Mouse (Mus musculus): ENCODE data around the gene Brap. TPM values are rescaled to one million over a fixed set of nuclear protein-coding genes. Genes with fewer than 3 reads are reported as not detected.
"Not testable (repeated sequence)": the region's sequence is repeated elsewhere in the genome, so short reads cannot be mapped to it uniquely, and the experiment has no call there.

The Brap gene
- polyA plus RNA-seq (2016; fragmentation: Nextera tagmentation; extraction: Ambion mirVana): 38.8 and 45.7 TPM in 2 replicates

GRCm38 (mm10) chr5:121660059-121660896 lies at the start of gene Brap, which contains the start of gene Acad10:
TSS of gene Brap (plus strand) at chr5:121660563.
TSS of gene Acad10 (minus strand) at chr5:121660514.
- Histone ChIP-seq H3K9me3 (replicated peaks) (no peaks in the 10 kb centered on the region), H3K27ac (peak within 1 kb of the TSS; percentile 89), H3K4me3 (peak within 1 kb of the TSS; percentile 89), H3K4me1 (peaks cover 28% of the 10 kb centered on the region), H3K27me3 (ENCODE audit: low read depth, poor library complexity, severe bottlenecking) (no peaks in the 10 kb centered on the region), H3K36me3 (peaks cover 33% of the 10 kb centered on the region)
- DNase-seq (ENCODE audit: low spot score): peak; percentile 97
- 2% methylated on average over 63 of the region's 85 CpGs for WGBS

- Histone ChIP-seq H3K9me3 (replicated peaks) (no peaks in the 10 kb centered on the region), H3K27me3 (ENCODE audit: low read depth, poor library complexity, severe bottlenecking) (no peaks in the 10 kb centered on the region), H3K27ac (no peak overlapping the region), H3K4me1 (no peaks in the 10 kb centered on the region), H3K4me3 (no peak overlapping the region), H3K36me3 (no peaks in the 10 kb centered on the region)
- DNase-seq (ENCODE audit: low spot score): no peak
- WGBS: 91% methylated on average over 6 of the region's 6 CpGs
Measured at GRCm38 (mm10) chr5:121612036-121612435, 48.3 kb upstream of the Brap start.

DNA sequence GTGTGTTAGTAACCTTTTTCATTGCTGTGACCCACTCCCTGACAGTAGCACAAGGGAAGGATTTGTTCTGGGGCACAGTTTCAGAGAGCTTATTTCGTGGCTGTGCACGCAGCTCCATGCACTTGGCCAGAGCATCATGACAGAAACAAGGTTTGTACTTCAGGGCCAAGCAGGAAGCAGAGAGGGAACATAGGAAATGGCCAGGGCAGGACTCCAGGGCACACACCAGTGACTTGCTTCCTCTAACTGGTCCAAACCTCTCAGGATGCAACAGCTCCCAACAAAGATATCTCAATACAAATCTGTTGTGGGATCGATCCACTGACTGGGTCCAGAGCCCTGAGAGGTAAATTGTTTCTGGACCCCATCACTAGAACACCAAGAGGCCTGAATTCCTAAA lies 45.4 kb upstream of the Brap start:
- not testable (repeated sequence) for H3K27ac ChIP-seq; H3K4me3 ChIP-seq; H3K27me3 ChIP-seq (ENCODE audit: low read depth, poor library complexity, severe bottlenecking); H3K36me3 ChIP-seq; H3K9me3 ChIP-seq (replicated peaks); DNase-seq (ENCODE audit: low spot score)
- 89% methylated on average over 3 of the region's 3 CpGs for WGBS
- peaks cover 12% of the 10 kb centered on the region for H3K4me1 ChIP-seq

GRCm38 (mm10) chr5:121618592-121619513 lies 41.5 kb upstream of the Brap start, which contains the start of gene Acad12:
TSS of gene Acad12 (minus strand) at chr5:121618938.
- 1% methylated on average over 58 of the region's 58 CpGs for WGBS
- peak; percentile 97 for DNase-seq (ENCODE audit: low spot score)
- H3K27me3 ChIP-seq (ENCODE audit: low read depth, poor library complexity, severe bottlenecking): no peaks in the 10 kb centered on the region
- peak within 1 kb of the TSS; percentile 68 for H3K4me3 ChIP-seq
- H3K36me3 ChIP-seq: 0 out of 2 replicates have a peak, but pooled peaks cover 8% of the 10 kb centered on the region
- no peaks in the 10 kb centered on the region for H3K9me3 ChIP-seq (replicated peaks)
- peak within 1 kb of the TSS; percentile 88 for H3K27ac ChIP-seq
- H3K4me1 ChIP-seq: peaks cover 13% of the 10 kb centered on the region

- H3K9me3 ChIP-seq (replicated peaks): no peaks in the 10 kb centered on the region
Measured at GRCm38 (mm10) chr5:121621102-121621501, 39.3 kb upstream of the Brap start.

DNA sequence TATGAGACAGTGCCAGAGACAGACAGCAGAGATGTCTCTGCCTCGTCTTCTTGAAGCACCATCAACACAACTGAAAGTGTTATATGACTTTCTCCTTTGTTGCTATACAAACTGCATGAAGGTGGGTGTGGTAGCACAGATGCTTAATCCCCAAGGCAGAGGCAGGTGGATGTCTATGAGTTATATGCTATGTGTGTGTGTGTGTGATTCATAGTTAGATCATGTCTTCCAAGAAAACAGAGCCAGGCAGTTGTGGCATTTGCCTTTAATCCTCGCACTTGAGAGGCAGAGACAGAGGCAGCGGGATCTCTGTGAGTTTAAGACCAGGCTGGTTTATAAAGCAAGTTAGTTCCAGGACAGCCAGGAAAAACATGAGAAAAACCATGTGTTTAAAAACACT lies 37.1 kb upstream of the Brap start:
- Histone ChIP-seq H3K36me3 (0 out of 2 replicates have a peak, but pooled peaks cover 8% of the 10 kb centered on the region), H3K9me3 (replicated peaks) (no peaks in the 10 kb centered on the region), H3K4me3 (no peak overlapping the region), H3K27ac (no peak overlapping the region), H3K27me3 (ENCODE audit: low read depth, poor library complexity, severe bottlenecking) (no peaks in the 10 kb centered on the region), H3K4me1 (peaks cover 8% of the 10 kb centered on the region)
- WGBS: 92% methylated on average over 3 of the region's 3 CpGs
- DNase-seq (ENCODE audit: low spot score): no peak

More at GRCm38 (mm10) chr5:121621102-121621501, 39.3 kb upstream of the Brap start:
- no peak overlapping the region for H3K27ac ChIP-seq
- H3K36me3 ChIP-seq: 0 out of 2 replicates have a peak, but pooled peaks cover 8% of the 10 kb centered on the region
- WGBS: 97% methylated on average over 5 of the region's 5 CpGs
- H3K4me3 ChIP-seq: no peak overlapping the region
- H3K27me3 ChIP-seq (ENCODE audit: low read depth, poor library complexity, severe bottlenecking): no peaks in the 10 kb centered on the region
- DNase-seq (ENCODE audit: low spot score): no peak
- H3K4me1 ChIP-seq: peaks cover 13% of the 10 kb centered on the region

GRCm38 (mm10) chr5:121627871-121628270 lies 32.5 kb upstream of the Brap start:
- Histone ChIP-seq H3K9me3 (replicated peaks) (no peaks in the 10 kb centered on the region), H3K27ac (no peak overlapping the region), H3K36me3 (0 out of 2 replicates have a peak, but pooled peaks cover 2% of the 10 kb centered on the region), H3K27me3 (ENCODE audit: low read depth, poor library complexity, severe bottlenecking) (no peaks in the 10 kb centered on the region), H3K4me1 (0 out of 2 replicates have a peak, but pooled peaks cover 3% of the 10 kb centered on the region), H3K4me3 (no peak overlapping the region)
- WGBS: 0% methylated on average over 1 of the region's 1 CpGs
- DNase-seq (ENCODE audit: low spot score): peak; percentile 79

- H3K27ac ChIP-seq; H3K4me1 ChIP-seq; H3K9me3 ChIP-seq (replicated peaks); H3K4me3 ChIP-seq; DNase-seq (ENCODE audit: low spot score); H3K36me3 ChIP-seq; H3K27me3 ChIP-seq (ENCODE audit: low read depth, poor library complexity, severe bottlenecking): not testable (repeated sequence)
- WGBS: 59% methylated on average over 9 of the region's 9 CpGs
Measured at GRCm38 (mm10) chr5:121631106-121631647, 29.2 kb upstream of the Brap start.

DNA sequence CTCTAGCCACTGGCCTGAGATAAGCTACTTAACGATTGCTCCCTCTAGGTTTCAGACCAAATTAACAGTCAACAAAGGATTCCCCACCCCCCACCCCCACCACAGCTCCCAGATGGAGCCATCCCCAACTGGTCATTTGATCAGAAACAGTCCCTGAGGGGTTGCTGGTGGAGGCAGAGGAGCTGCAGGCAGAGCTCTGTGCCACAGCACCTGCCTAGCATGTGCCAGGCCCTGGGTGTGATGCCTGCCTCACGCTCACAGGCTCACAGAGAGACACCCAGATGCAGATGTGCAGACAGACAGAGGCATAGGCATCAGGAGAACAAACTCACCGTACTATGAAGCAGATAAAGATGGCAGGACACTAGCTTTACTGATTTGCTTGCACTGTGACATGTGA lies 27.6 kb upstream of the Brap start:
- H3K27me3 ChIP-seq (ENCODE audit: low read depth, poor library complexity, severe bottlenecking): no peaks in the 10 kb centered on the region
- WGBS: 45% methylated on average over 3 of the region's 3 CpGs
- H3K27ac ChIP-seq: no peak overlapping the region
- no peaks in the 10 kb centered on the region for H3K36me3 ChIP-seq
- H3K4me3 ChIP-seq: no peak overlapping the region
- DNase-seq (ENCODE audit: low spot score): no peak
- H3K4me1 ChIP-seq: 0 out of 2 replicates have a peak, but pooled peaks cover 3% of the 10 kb centered on the region
- H3K9me3 ChIP-seq (replicated peaks): no peaks in the 10 kb centered on the region

DNA sequence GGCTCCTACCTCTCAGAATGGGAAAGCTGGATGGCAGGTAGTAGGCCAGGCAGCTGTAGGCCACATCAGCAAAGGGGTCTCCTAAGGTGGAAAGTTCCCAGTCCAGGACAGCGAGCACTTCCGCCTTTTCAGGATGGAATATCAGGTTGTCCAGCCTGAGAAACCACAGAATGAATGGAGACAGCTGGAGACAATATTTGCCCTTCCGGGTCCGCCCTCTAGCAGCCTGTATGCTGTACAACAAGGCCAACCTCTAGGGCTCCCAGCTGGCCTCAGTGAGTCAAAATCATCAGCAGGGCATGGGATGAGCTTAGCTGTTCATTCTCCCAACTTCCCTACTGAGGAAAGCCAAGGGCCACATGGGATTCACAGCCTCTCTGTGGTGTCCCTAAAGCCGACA lies 25.7 kb upstream of the Brap start:
- no peaks in the 10 kb centered on the region for H3K36me3 ChIP-seq
- no peak overlapping the region for H3K4me3 ChIP-seq
- H3K27me3 ChIP-seq (ENCODE audit: low read depth, poor library complexity, severe bottlenecking): no peaks in the 10 kb centered on the region
- 0 out of 2 replicates have a peak, but pooled peaks cover 3% of the 10 kb centered on the region for H3K4me1 ChIP-seq
- no peaks in the 10 kb centered on the region for H3K9me3 ChIP-seq (replicated peaks)
- no peak overlapping the region for H3K27ac ChIP-seq
- no peak for DNase-seq (ENCODE audit: low spot score)
- WGBS: 89% methylated on average over 5 of the region's 5 CpGs

DNA sequence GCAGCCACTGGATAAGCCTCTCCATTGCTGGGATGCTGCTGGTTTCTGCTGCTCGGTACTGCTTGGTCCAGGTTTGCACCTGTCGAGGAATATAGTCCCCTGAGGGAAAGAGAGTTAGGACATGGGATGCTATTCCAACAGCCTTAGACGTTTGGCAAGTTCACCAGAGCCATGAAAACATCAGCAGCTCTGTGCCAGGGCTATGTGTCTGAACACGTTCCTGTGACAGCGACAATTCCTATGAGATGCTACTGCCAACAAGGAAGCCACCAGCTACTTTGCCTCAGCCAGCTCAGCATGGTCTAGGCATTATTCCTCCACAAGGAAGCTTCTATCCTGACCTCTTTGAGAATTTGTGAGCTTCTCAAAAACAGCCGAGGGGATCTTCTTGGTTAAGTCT lies 23.1 kb upstream of the Brap start:
- 0 out of 2 replicates have a peak, but pooled peaks cover 3% of the 10 kb centered on the region for H3K4me1 ChIP-seq
- H3K4me3 ChIP-seq: no peak overlapping the region
- H3K36me3 ChIP-seq: no peaks in the 10 kb centered on the region; the same call in 1 of the 2 replicates
- H3K27ac ChIP-seq: no peak overlapping the region
- 82% methylated on average over 6 of the region's 6 CpGs for WGBS
- H3K27me3 ChIP-seq (ENCODE audit: low read depth, poor library complexity, severe bottlenecking): no peaks in the 10 kb centered on the region
- H3K9me3 ChIP-seq (replicated peaks): no peaks in the 10 kb centered on the region
- no peak for DNase-seq (ENCODE audit: low spot score)

DNA sequence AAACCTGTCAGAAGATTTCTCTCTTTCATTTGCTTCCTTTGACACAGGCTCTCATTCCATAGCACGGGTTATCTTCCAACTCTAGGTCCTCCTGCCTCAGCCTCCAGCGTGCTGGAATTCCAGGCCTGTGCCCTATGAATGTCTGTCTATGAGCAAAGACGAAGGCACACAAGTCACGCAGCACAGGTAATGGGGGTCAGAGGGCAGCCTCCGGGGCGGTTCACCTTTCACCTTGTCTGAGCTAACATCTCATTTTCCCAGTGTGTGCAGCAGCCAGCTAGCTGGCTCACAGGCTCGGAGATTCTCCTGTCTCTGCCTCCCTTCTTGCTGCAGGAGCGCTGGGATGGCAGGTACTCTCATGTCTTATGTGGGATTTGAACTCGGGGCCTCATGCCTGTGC lies 20.8 kb upstream of the Brap start:
- H3K27ac ChIP-seq: no peak overlapping the region
- H3K4me1 ChIP-seq: no peaks in the 10 kb centered on the region
- no peak for DNase-seq (ENCODE audit: low spot score)
- H3K36me3 ChIP-seq: no peaks in the 10 kb centered on the region; the same call in 1 of the 2 replicates
- no peaks in the 10 kb centered on the region for H3K9me3 ChIP-seq (replicated peaks)
- WGBS: 91% methylated on average over 9 of the region's 9 CpGs
- H3K27me3 ChIP-seq (ENCODE audit: low read depth, poor library complexity, severe bottlenecking): no peaks in the 10 kb centered on the region
- H3K4me3 ChIP-seq: no peak overlapping the region

Data from limb, embryonic 10.5 days (tissue).